Comparison of ENCODE assay signal across 15 mouse cellular contexts in the genomic region with DNA sequence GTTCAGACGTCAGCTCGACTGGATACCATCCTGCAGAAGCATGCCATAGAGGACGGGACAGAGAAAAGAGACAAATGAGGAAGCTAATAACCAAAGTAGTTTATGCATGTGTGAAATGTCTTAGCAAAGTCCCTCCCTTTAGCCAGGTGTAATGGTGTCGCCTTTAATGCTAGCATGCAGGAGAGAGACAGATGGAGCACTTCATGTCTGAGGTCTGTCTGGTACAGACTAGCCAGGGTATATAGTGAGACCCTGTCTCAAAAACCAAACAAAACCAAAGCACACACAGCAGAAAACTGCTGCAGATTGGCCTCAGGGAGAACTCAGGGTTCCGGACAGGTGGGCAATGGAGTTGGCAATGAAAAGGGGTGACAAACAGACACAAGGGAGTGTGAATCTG.
"Had no signal": no experiment of that assay in that cellular context is flagged by ENCODE, and none has a peak within 500 bp of the region (broad histone marks: within the 10 kb centered on the region; RNA-seq: fewer than 3 reads in every experiment).

No protein-coding gene starts in this region.

- H3K27me3 ChIP-seq: lung, embryonic 15.5 days; midbrain, embryonic 13.5 days; midbrain, embryonic 15.5 days; neural tube, embryonic 12.5 days; stomach, embryonic 15.5 days had no signal

- H3K4me3 ChIP-seq: lung, embryonic 15.5 days; megakaryocyte, embryonic 14.5 days; midbrain, embryonic 13.5 days; midbrain, embryonic 15.5 days; neural tube, embryonic 12.5 days; stomach, embryonic 15.5 days had no signal

- H3K9ac ChIP-seq: lung, embryonic 15.5 days; midbrain, embryonic 13.5 days; midbrain, embryonic 15.5 days; neural tube, embryonic 12.5 days; stomach, embryonic 15.5 days had no signal

- H3K36me3 ChIP-seq: lung, embryonic 15.5 days; midbrain, embryonic 13.5 days; midbrain, embryonic 15.5 days; neural tube, embryonic 12.5 days; stomach, embryonic 15.5 days had no signal

- H3K9me3 ChIP-seq: lung, embryonic 15.5 days; midbrain, embryonic 13.5 days; midbrain, embryonic 15.5 days; stomach, embryonic 15.5 days had no signal

- H3K4me1 ChIP-seq: lung, embryonic 15.5 days; megakaryocyte, embryonic 14.5 days; midbrain, embryonic 13.5 days; midbrain, embryonic 15.5 days; neural tube, embryonic 12.5 days; stomach, embryonic 15.5 days had no signal

- DNase-seq: lung, adult 2 months; lung, postnatal 14 days; lung, postnatal 36 days; right cerebral cortex, postnatal 14 days; thymus, adult 2 months; thymus, postnatal 25 days; thymus, postnatal 4 days had no signal

- H3K27ac ChIP-seq: lung, embryonic 15.5 days; macrophage; midbrain, embryonic 13.5 days; midbrain, embryonic 15.5 days; neural tube, embryonic 12.5 days; stomach, embryonic 15.5 days; stomach, postnatal 0 days had no signal
